Mouse (Mus musculus): ENCODE data around the gene Pik3c2b. TPM values are rescaled to one million over a fixed set of nuclear protein-coding genes. Genes with fewer than 3 reads are reported as not detected.

The Pik3c2b gene
- polyA plus RNA-seq (2014; fragmentation: Illumina TruSeq; extraction: RNeasy Lipid Tissue Mini Kit (QIAGEN cat#74804); ENCODE audit: low read depth, low replicate concordance) = 1.9 TPM

GRCm38 (mm10) chr1:133045011-133045860, at the start of gene Pik3c2b:
Gene Pik3c2b, plus strand, starts transcription at chr1:133045667.

GRCm38 (mm10) chr1:133030461-133030860, 15.0 kb upstream of the Pik3c2b start, which contains the start of gene Mdm4:
Gene Mdm4, minus strand, starts transcription at chr1:133030561.

GRCm38 (mm10) chr1:133130638-133131560, 85.4 kb downstream of the Pik3c2b start, which contains the start of gene Ppp1r15b:
Gene Ppp1r15b, plus strand, starts transcription at chr1:133131143.

Other genes with a start within 250 kb of the Pik3c2b start
- not detected for gene Lrrn2, start 165.4 kb upstream of the Pik3c2b start, polyA plus RNA-seq (2014; fragmentation: Illumina TruSeq; extraction: RNeasy Lipid Tissue Mini Kit (QIAGEN cat#74804); ENCODE audit: low read depth, low replicate concordance)
- gene Mdm4, start 15.1 kb upstream of the Pik3c2b start, polyA plus RNA-seq (2014; fragmentation: Illumina TruSeq; extraction: RNeasy Lipid Tissue Mini Kit (QIAGEN cat#74804); ENCODE audit: low read depth, low replicate concordance) = 36.1 TPM
- gene Ppp1r15b, start 85.5 kb downstream of the Pik3c2b start, polyA plus RNA-seq (2014; fragmentation: Illumina TruSeq; extraction: RNeasy Lipid Tissue Mini Kit (QIAGEN cat#74804); ENCODE audit: low read depth, low replicate concordance) = 75.1 TPM
- 9.7 TPM for gene Plekha6, start 118.5 kb downstream of the Pik3c2b start, polyA plus RNA-seq (2014; fragmentation: Illumina TruSeq; extraction: RNeasy Lipid Tissue Mini Kit (QIAGEN cat#74804); ENCODE audit: low read depth, low replicate concordance)

Measured in liver, adult 10 weeks (tissue).